Comparison of ENCODE assay signal across 8 mouse cellular contexts in genomic region chr1:193263955-193264598, GRCm38 (mm10). TPM values are rescaled to one million over a fixed set of nuclear protein-coding genes. Genes with fewer than 3 reads are reported as not detected.
DNase-seq lines count a peak whose midpoint lies in the region; ATAC-seq and TF ChIP-seq lines count a peak whose summit lies in the region.

Gene Hsd11b1 (minus strand): TSS chr1:193264075.

- no peak for TF ChIP-seq POLR2A in liver, adult 2 months (IDR thresholded peaks at IDR 0.05; ENCODE audit: extremely low read depth, insufficient read depth, low read length)

- H3K4me3 ChIP-seq in liver, adult 2 months (ENCODE audit: insufficient read depth, low read depth, low read length), result peak within 1 kb of the TSS; percentile 3; the same call in 1 of the 2 replicates
- no peak within 1 kb of the TSS for H3K4me3 ChIP-seq in liver, embryonic 11.5 days (ENCODE audit: low read depth, low read length)
- H3K4me3 ChIP-seq in lung, embryonic 14.5 days (ENCODE audit: low read depth, low read length), result no peak within 1 kb of the TSS
- H3K4me3 ChIP-seq in midbrain, embryonic 16.5 days (ENCODE audit: low read depth, low read length), result no peak within 1 kb of the TSS

- H3K79me2 ChIP-seq in liver, adult 2 months (ENCODE audit: control insufficient read depth, insufficient read depth, low read length), result no peaks in the 10 kb centered on the region

- peak within 1 kb of the TSS; percentile 15 for H3K27ac ChIP-seq in liver, adult 2 months (replicated peaks; ENCODE audit: insufficient read depth, low read depth, low read length)
- no peak within 1 kb of the TSS for H3K27ac ChIP-seq in liver, embryonic 11.5 days (ENCODE audit: low read depth, low read length)
- H3K27ac ChIP-seq in lung, embryonic 14.5 days (ENCODE audit: low read depth), result no peak within 1 kb of the TSS
- H3K27ac ChIP-seq in midbrain, embryonic 16.5 days (ENCODE audit: low read length), result no peak within 1 kb of the TSS

- 82% methylated on average over 5 of the region's 5 CpGs for WGBS in liver, adult 2 months
- 58% methylated on average over 5 of the region's 5 CpGs for WGBS in liver, embryonic 11.5 days
- WGBS in lung, embryonic 14.5 days, result 58% methylated on average over 5 of the region's 5 CpGs
- 64% methylated on average over 5 of the region's 5 CpGs for WGBS in midbrain, embryonic 16.5 days

- no peak for TF ChIP-seq CTCF in liver, adult 2 months (IDR thresholded peaks at IDR 0.05; ENCODE audit: low read depth, low read length)
- no peak for TF ChIP-seq CTCF in lung, embryonic 14.5 days (IDR thresholded peaks at IDR 0.05; ENCODE audit: low read depth)

- ATAC-seq in liver, embryonic 11.5 days (replicated peaks; ENCODE audit: low FRiP score), result no peak; the same call in 1 of the 2 replicates
- peak; percentile 20; the same call in 1 of the 2 replicates for ATAC-seq in lung, embryonic 14.5 days (ENCODE audit: insufficient read depth)
- no peak for ATAC-seq in midbrain, embryonic 16.5 days

- no peak within 1 kb of the TSS for H3K4me2 ChIP-seq in liver, embryonic 11.5 days
- no peak within 1 kb of the TSS for H3K4me2 ChIP-seq in lung, embryonic 14.5 days
- no peak within 1 kb of the TSS for H3K4me2 ChIP-seq in midbrain, embryonic 16.5 days (ENCODE audit: low read length)

- DNase-seq in cerebellum, postnatal 14 days, result peak; percentile 19 to 35
- no peak for DNase-seq in cerebellum, adult 9-10 months
- DNase-seq in liver, adult 2 months (ENCODE audit: extremely low read depth, low read depth, low spot score), result no peak
- no peak for DNase-seq in liver, embryonic 11.5 days (ENCODE audit: low spot score)
- DNase-seq in lung, embryonic 14.5 days, result peak; percentile 40
- peak; percentile 83 for DNase-seq in thymus, postnatal 25 days
- no peak for DNase-seq in ovary, adult 18-20 months (ENCODE audit: low spot score)

- H3K4me1 ChIP-seq in liver, adult 2 months (ENCODE audit: control insufficient read depth, insufficient read depth, low read length), result peaks cover 7% of the 10 kb centered on the region
- H3K4me1 ChIP-seq in liver, embryonic 11.5 days (replicated peaks; ENCODE audit: control insufficient read depth, insufficient read depth, low read length), result no peaks in the 10 kb centered on the region
- H3K4me1 ChIP-seq in lung, embryonic 14.5 days (ENCODE audit: insufficient read depth), result peaks cover 4% of the 10 kb centered on the region; the same call in 1 of the 2 replicates
- no peaks in the 10 kb centered on the region for H3K4me1 ChIP-seq in midbrain, embryonic 16.5 days (ENCODE audit: control insufficient read depth, insufficient read depth, low read length)

- H3K9me3 ChIP-seq in liver, embryonic 11.5 days (ENCODE audit: control insufficient read depth, low read length), result no peaks in the 10 kb centered on the region
- no peaks in the 10 kb centered on the region for H3K9me3 ChIP-seq in lung, embryonic 14.5 days (ENCODE audit: low read depth, low read length)
- no peaks in the 10 kb centered on the region for H3K9me3 ChIP-seq in midbrain, embryonic 16.5 days (replicated peaks; ENCODE audit: control insufficient read depth, low read length, poor library complexity, severe bottlenecking)

- peak within 1 kb of the TSS; percentile 37; the same call in 1 of the 2 replicates for H3K9ac ChIP-seq in liver, adult 2 months (ENCODE audit: low read depth, low read length)
- no peak within 1 kb of the TSS for H3K9ac ChIP-seq in liver, embryonic 11.5 days (ENCODE audit: low read depth, low read length)
- H3K9ac ChIP-seq in lung, embryonic 14.5 days, result no peak within 1 kb of the TSS
- no peak within 1 kb of the TSS for H3K9ac ChIP-seq in midbrain, embryonic 16.5 days (ENCODE audit: low read depth, low read length)

- H3K36me3 ChIP-seq in liver, adult 2 months (ENCODE audit: control insufficient read depth, insufficient read depth, low read length), result no peaks in the 10 kb centered on the region
- no peaks in the 10 kb centered on the region for H3K36me3 ChIP-seq in liver, embryonic 11.5 days (ENCODE audit: control insufficient read depth, insufficient read depth, low read length)
- H3K36me3 ChIP-seq in lung, embryonic 14.5 days (ENCODE audit: insufficient read depth), result no peaks in the 10 kb centered on the region
- no peaks in the 10 kb centered on the region for H3K36me3 ChIP-seq in midbrain, embryonic 16.5 days (ENCODE audit: control insufficient read depth, insufficient read depth, low read length)

- H3K27me3 ChIP-seq in liver, adult 2 months (ENCODE audit: control insufficient read depth, insufficient read depth, low read length), result no peaks in the 10 kb centered on the region
- H3K27me3 ChIP-seq in liver, embryonic 11.5 days (replicated peaks; ENCODE audit: control insufficient read depth, insufficient read depth, low read length), result no peaks in the 10 kb centered on the region
- no peaks in the 10 kb centered on the region for H3K27me3 ChIP-seq in lung, embryonic 14.5 days (ENCODE audit: insufficient read depth, low read length)
- no peaks in the 10 kb centered on the region for H3K27me3 ChIP-seq in midbrain, embryonic 16.5 days (ENCODE audit: control insufficient read depth, insufficient read depth, low read depth, low read length)

RNA-seq across cellular contexts. Expression of gene Hsd11b1, which starts in this region (rescaled TPM):
- 807 and 1,077 TPM in 2 replicates for total RNA-seq in liver, adult 2 months (2014; rRNA removed)
- polyA plus RNA-seq in liver, adult 2 months (2012; rRNA removed), result 826 and 1,028 TPM in 2 replicates
- 1.1 and 1.8 TPM in 2 replicates for polyA plus RNA-seq in liver, embryonic 11.5 days (2014; fragmentation: Nextera tagmentation; extraction: Ambion mirVana)
- 1.6 and 2.1 TPM in 2 replicates for polyA plus RNA-seq in lung, embryonic 14.5 days (2014; fragmentation: Nextera tagmentation; extraction: Ambion mirVana)
- polyA plus RNA-seq in midbrain, embryonic 16.5 days (2015; fragmentation: Nextera tagmentation; extraction: Ambion mirVana), result 0.39 and 0.55 TPM in 2 replicates

Comparison
In these comparisons a context has a peak if more than half of its experiments do, and no peak if none do; other contexts are left out.
1. RNA of gene Hsd11b1 (polyA plus RNA-seq): 826 to 1,028 TPM in liver, adult 2 months; 1.6 to 2.1 TPM in lung, embryonic 14.5 days, 1.1 to 1.8 TPM in liver, embryonic 11.5 days and 0.39 to 0.55 TPM in midbrain, embryonic 16.5 days; every median in the first group is over 100 times any median in the second.
2. DNase-seq: peak in cerebellum, postnatal 14 days (2 of 2), lung, embryonic 14.5 days (single experiment) and thymus, postnatal 25 days (single experiment); none in cerebellum, adult 9-10 months (single experiment), liver, adult 2 months (single experiment), liver, embryonic 11.5 days (single experiment) and ovary, adult 18-20 months (single experiment).